7 mouse cellular contexts compared by ENCODE assay signal in the genomic region with DNA sequence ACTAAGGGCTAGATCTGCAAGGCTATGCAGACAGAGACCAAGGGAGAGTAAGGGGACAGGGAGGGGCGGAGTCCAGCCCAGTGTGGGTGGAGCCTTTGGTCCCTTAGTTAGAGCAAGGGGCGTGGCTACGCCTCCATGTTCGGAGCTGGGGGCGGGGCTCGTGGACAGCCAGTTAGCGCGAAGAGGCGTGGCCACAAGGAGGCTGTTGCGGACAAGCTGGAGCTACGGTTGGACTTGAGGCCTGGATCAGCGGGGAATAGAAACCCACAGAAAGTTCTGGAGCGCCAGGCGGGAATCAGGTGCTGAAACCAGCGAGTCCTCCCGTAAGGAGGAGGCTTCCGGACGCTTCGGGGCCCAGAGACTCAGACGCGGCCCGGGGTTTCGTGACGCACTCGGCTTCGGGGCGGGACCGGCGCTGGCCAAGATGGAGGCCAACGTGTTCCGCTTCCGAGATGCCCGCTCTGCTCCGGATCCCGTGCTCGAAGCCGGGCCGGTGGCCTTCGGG. TPM values are rescaled to one million over a fixed set of nuclear protein-coding genes. Genes with fewer than 3 reads are reported as not detected.
DNase-seq lines count a peak whose midpoint lies in the region; ATAC-seq and TF ChIP-seq lines count a peak whose summit lies in the region.

Gene Actr5, plus strand, starts transcription at position 171 of the 505 bp plus-strand sequence.

- peak; percentile 14; the same call in 1 of the 2 replicates for TF ChIP-seq CTCF in intestine, postnatal 0 days (IDR thresholded peaks at IDR 0.05; ENCODE audit: low read depth)
- 0 out of 2 replicates have a peak, but pooled peaks have one; percentile 10 for TF ChIP-seq CTCF in small intestine, adult 2 months (IDR thresholded peaks at IDR 0.05; ENCODE audit: extremely low read depth, insufficient read length, insufficient replicate concordance, low read depth, low read length)

- under 1% methylated on average over 39 of the region's 39 CpGs for WGBS in embryonic facial prominence, embryonic 10.5 days
- WGBS in intestine, postnatal 0 days, result under 1% methylated on average over 37 of the region's 39 CpGs
- WGBS in midbrain, embryonic 12.5 days, result 0% methylated on average over 39 of the region's 39 CpGs
- WGBS in small intestine, adult 2 months, result under 1% methylated on average over 39 of the region's 39 CpGs

- H3K9ac ChIP-seq in intestine, postnatal 0 days (ENCODE audit: low read depth, low read length), result peak within 1 kb of the TSS; percentile 87
- peak within 1 kb of the TSS; percentile 73 for H3K9ac ChIP-seq in midbrain, embryonic 12.5 days (replicated peaks)

- peak; percentile 95 for DNase-seq in adrenal gland, postnatal 10 days
- peak; percentile 98 for DNase-seq in embryonic facial prominence, embryonic 10.5 days (ENCODE audit: low spot score)
- DNase-seq in gonadal fat pad, adult 2 months (ENCODE audit: low read depth), result peak; percentile 54
- peak; percentile 96 for DNase-seq in left cerebral cortex, postnatal 4 days

- peaks cover 34% of the 10 kb centered on the region for H3K36me3 ChIP-seq in embryonic facial prominence, embryonic 10.5 days (replicated peaks)
- H3K36me3 ChIP-seq in intestine, postnatal 0 days (ENCODE audit: control insufficient read depth, insufficient read depth), result peaks cover 10% of the 10 kb centered on the region
- H3K36me3 ChIP-seq in midbrain, embryonic 12.5 days, result peaks cover 19% of the 10 kb centered on the region
- peaks cover 17% of the 10 kb centered on the region for H3K36me3 ChIP-seq in small intestine, adult 2 months (ENCODE audit: control insufficient read depth, insufficient read depth, low read length)

- intact Hi-C loops in left cerebral cortex, postnatal 4 days (cut with DNase I), result loop anchor here (5.0 kb wide), 1 partner anchor 77 kb away; no protein-coding TSS in a partner anchor

- H3K4me1 ChIP-seq in embryonic facial prominence, embryonic 10.5 days, result peaks cover 17% of the 10 kb centered on the region
- no peaks in the 10 kb centered on the region for H3K4me1 ChIP-seq in intestine, postnatal 0 days (replicated peaks; ENCODE audit: control insufficient read depth, insufficient read depth, low read length)
- peaks cover 16% of the 10 kb centered on the region for H3K4me1 ChIP-seq in midbrain, embryonic 12.5 days
- no peaks in the 10 kb centered on the region; the same call in 1 of the 2 replicates for H3K4me1 ChIP-seq in small intestine, adult 2 months (ENCODE audit: control insufficient read depth, insufficient read depth, insufficient read length, low read length)

- no peaks in the 10 kb centered on the region for H3K9me3 ChIP-seq in embryonic facial prominence, embryonic 10.5 days
- H3K9me3 ChIP-seq in intestine, postnatal 0 days (ENCODE audit: control insufficient read depth), result no peaks in the 10 kb centered on the region
- H3K9me3 ChIP-seq in midbrain, embryonic 12.5 days, result no peaks in the 10 kb centered on the region

- ATAC-seq in intestine, postnatal 0 days, result peak; percentile 94
- ATAC-seq in midbrain, embryonic 12.5 days (ENCODE audit: low FRiP score, low read depth), result peak; percentile 96

- H3K4me2 ChIP-seq in intestine, postnatal 0 days (replicated peaks; ENCODE audit: low read depth), result peak within 1 kb of the TSS; percentile 81
- peak within 1 kb of the TSS; percentile 71 for H3K4me2 ChIP-seq in midbrain, embryonic 12.5 days (replicated peaks)

- peak within 1 kb of the TSS; percentile 83 for H3K4me3 ChIP-seq in embryonic facial prominence, embryonic 10.5 days
- peak within 1 kb of the TSS; percentile 99 for H3K4me3 ChIP-seq in intestine, postnatal 0 days (ENCODE audit: low read depth, low read length)
- H3K4me3 ChIP-seq in midbrain, embryonic 12.5 days, result peak within 1 kb of the TSS; percentile 90
- peak within 1 kb of the TSS; percentile 84 for H3K4me3 ChIP-seq in small intestine, adult 2 months (ENCODE audit: low read depth, low read length)

- H3K27ac ChIP-seq in embryonic facial prominence, embryonic 10.5 days (replicated peaks), result peak within 1 kb of the TSS; percentile 93
- H3K27ac ChIP-seq in intestine, postnatal 0 days (ENCODE audit: low read depth, low read length), result peak within 1 kb of the TSS; percentile 91
- H3K27ac ChIP-seq in midbrain, embryonic 12.5 days (replicated peaks), result peak within 1 kb of the TSS; percentile 76
- peak within 1 kb of the TSS; percentile 88 for H3K27ac ChIP-seq in small intestine, adult 2 months (ENCODE audit: insufficient read depth, low read depth, low read length)

- TF ChIP-seq POLR2A in small intestine, adult 2 months (IDR thresholded peaks at IDR 0.05; ENCODE audit: low read depth, low read length), result peak; percentile 77

- H3K27me3 ChIP-seq in embryonic facial prominence, embryonic 10.5 days (replicated peaks; ENCODE audit: low read depth, poor library complexity, severe bottlenecking), result peaks cover 30% of the 10 kb centered on the region
- peaks cover 12% of the 10 kb centered on the region; the same call in 1 of the 2 replicates for H3K27me3 ChIP-seq in intestine, postnatal 0 days (replicated peaks; ENCODE audit: control insufficient read depth, insufficient read depth, low read length)
- H3K27me3 ChIP-seq in midbrain, embryonic 12.5 days, result peaks cover 16% of the 10 kb centered on the region
- peaks cover 2% of the 10 kb centered on the region for H3K27me3 ChIP-seq in small intestine, adult 2 months (ENCODE audit: control insufficient read depth, insufficient read depth, low read length)

RNA-seq across cellular contexts. Expression of gene Actr5, which starts in this region (rescaled TPM):
- total RNA-seq in adrenal gland, postnatal 10 days (2021), result 10 to 100 TPM; 10.7 to 12.7 TPM
- polyA plus RNA-seq in embryonic facial prominence, embryonic 10.5 days (2016; fragmentation: Nextera tagmentation; extraction: Ambion mirVana), result 14.4 and 16.7 TPM in 2 replicates
- polyA plus RNA-seq in gonadal fat pad, adult 2 months (2012; rRNA removed), result 5.5 and 6.3 TPM in 2 replicates
- polyA plus RNA-seq in intestine, postnatal 0 days (2015; fragmentation: Nextera tagmentation; extraction: Ambion mirVana), result 3.7 and 5.3 TPM in 2 replicates
- total RNA-seq in left cerebral cortex, postnatal 4 days (2021), result 10 to 100 TPM; 14.3 to 15.5 TPM
- 21.7 and 23.7 TPM in 2 replicates for polyA plus RNA-seq in midbrain, embryonic 12.5 days (2016; fragmentation: Nextera tagmentation; extraction: Ambion mirVana)
- 5.5 and 7.7 TPM in 2 replicates for polyA plus RNA-seq in small intestine, adult 2 months (2012; rRNA removed)

Comparison
In these comparisons a context has a peak if more than half of its experiments do, and no peak if none do; other contexts are left out.
1. Peak in every context shown above with its lines: DNase-seq, ATAC-seq, H3K4me3 ChIP-seq and H3K27ac ChIP-seq.